Mouse (Mus musculus) hindbrain, embryonic 15.5 days (tissue): ENCODE measurements around the gene Srsf10. TPM values are rescaled to one million over a fixed set of nuclear protein-coding genes. Genes with fewer than 3 reads are reported as not detected.

Source experiments
- ATAC-seq: fragments of 200-750 bp; cut with Nextera tagmentation; 2 replicates; pipeline ENCODE4 v1.8.0; 2017; ENCODE audit warnings: low read depth, moderate number of reproducible peaks, moderate TSS enrichment; ENCODE audit not compliant: low FRiP score
- H3K27ac ChIP-seq: fragments of 300-500 bp; sonication (generic); replicated peaks from 2 replicates; pipeline ENCODE4 v1.5.1; 2015; ENCODE audit warnings: mild to moderate bottlenecking, inconsistent platforms
- H3K27me3 ChIP-seq: fragments of 300-500 bp; sonication (generic); 2 replicates; pipeline ENCODE4 v1.6.1; 2015; ENCODE audit warnings: control low read depth, inconsistent platforms
- H3K36me3 ChIP-seq: fragments of 300-500 bp; sonication (generic); 2 replicates; pipeline ENCODE4 v1.6.1; 2015; ENCODE audit warnings: control low read depth, inconsistent platforms
- H3K4me1 ChIP-seq: fragments of 300-500 bp; sonication (generic); replicated peaks from 2 replicates; pipeline ENCODE4 v1.6.1; 2015; ENCODE audit warnings: control low read depth, inconsistent platforms
- H3K4me2 ChIP-seq: fragments of 300-500 bp; sonication (generic); 2 replicates; pipeline ENCODE4 v1.6.1; 2015; ENCODE audit warnings: moderate library complexity, mild to moderate bottlenecking, inconsistent platforms
- H3K4me3 ChIP-seq: fragments of 300-500 bp; sonication (generic); 2 replicates; pipeline ENCODE4 v1.5.1; 2015; ENCODE audit warnings: mild to moderate bottlenecking, inconsistent platforms
- H3K9ac ChIP-seq: fragments of 300-500 bp; sonication (generic); 2 replicates; pipeline ENCODE4 v1.6.1; 2015; ENCODE audit warnings: inconsistent platforms
- H3K9me3 ChIP-seq: fragments of 300-500 bp; sonication (generic); 2 replicates; pipeline ENCODE4 v1.6.1; 2016; ENCODE audit warnings: control low read depth, inconsistent platforms
- WGBS: fragments of 180-500 bp; shearing (Covaris S2); methylation state at CpG from one replicate; pipeline ENCODE4 v1.1.7; 2015; 5-methylcytosine and 5-hydroxymethylcytosine counted together
- polyA plus RNA-seq: library from polyadenylated mRNA; unstranded; fragments of >200 nt; fragmentation: Nextera tagmentation; extraction: Ambion mirVana; gene quantifications from 2 replicates; pipeline ENCODE4 v1.2.1, GENCODE M21; 2015

Srsf10 gene
- polyA plus RNA-seq, 1 experiment from 2014 or later: 164 TPM

DNA sequence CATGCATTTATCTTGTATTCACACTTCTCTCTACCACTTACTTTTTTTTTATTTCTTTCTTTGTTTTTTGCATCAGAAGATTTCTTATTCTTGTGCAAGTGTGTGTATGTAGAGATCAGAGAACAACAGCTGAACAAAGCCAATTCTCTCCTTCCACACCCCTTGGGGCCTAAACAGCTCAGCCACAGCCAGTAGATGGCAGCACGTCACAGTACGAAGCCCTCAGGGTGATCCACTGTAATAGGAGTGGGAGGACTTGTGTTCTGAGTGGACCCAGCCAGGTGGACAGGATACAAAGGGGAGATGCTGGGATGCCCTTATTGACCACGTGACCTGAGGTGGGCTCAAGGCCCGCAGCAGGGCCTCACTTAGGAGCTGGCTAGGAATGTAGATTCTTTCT lies 34.3 kb downstream of the Srsf10 start:
- no peak overlapping the region for H3K4me3 ChIP-seq
- 4% methylated on average over 4 of the region's 4 CpGs for WGBS
- no peak overlapping the region for H3K9ac ChIP-seq
- no peak overlapping the region for H3K27ac ChIP-seq
- no peaks in the 10 kb centered on the region for H3K9me3 ChIP-seq
- ATAC-seq: no peak; the same call in 1 of the 2 replicates
- H3K36me3 ChIP-seq: no peaks in the 10 kb centered on the region
- no peaks in the 10 kb centered on the region for H3K4me1 ChIP-seq
- no peak overlapping the region for H3K4me2 ChIP-seq
- no peaks in the 10 kb centered on the region for H3K27me3 ChIP-seq

DNA sequence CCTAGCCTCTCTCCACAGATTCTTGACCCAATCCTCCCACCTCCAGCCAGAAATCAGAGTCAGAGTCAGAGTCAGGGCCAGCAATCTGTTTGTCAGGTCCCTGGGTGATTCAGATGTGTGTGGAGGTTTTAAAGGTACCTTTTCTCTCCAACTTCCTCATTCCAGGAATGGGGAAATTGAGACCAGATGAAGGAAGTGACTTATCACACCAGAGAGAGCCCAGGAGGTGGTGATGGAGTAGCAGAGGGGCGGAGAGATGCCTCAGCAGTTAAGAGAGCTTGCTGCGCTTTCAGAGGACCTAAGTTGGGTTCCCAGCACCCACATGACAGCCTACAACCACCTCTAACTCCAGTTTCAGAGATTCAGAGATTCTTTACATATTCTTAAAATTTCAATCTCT lies 36.0 kb downstream of the Srsf10 start:
- Histone ChIP-seq H3K9ac (no peak overlapping the region), H3K36me3 (no peaks in the 10 kb centered on the region), H3K4me3 (no peak overlapping the region), H3K4me1 (no peaks in the 10 kb centered on the region), H3K27ac (no peak overlapping the region), H3K4me2 (no peak overlapping the region), H3K9me3 (no peaks in the 10 kb centered on the region), H3K27me3 (no peaks in the 10 kb centered on the region)
- no peak for ATAC-seq
- 89% methylated on average over 2 of the region's 2 CpGs for WGBS

- Histone ChIP-seq H3K4me3 (no peak overlapping the region), H3K36me3 (no peaks in the 10 kb centered on the region), H3K27ac (no peak overlapping the region), H3K9me3 (no peaks in the 10 kb centered on the region), H3K27me3 (no peaks in the 10 kb centered on the region), H3K4me2 (no peak overlapping the region), H3K9ac (no peak overlapping the region), H3K4me1 (no peaks in the 10 kb centered on the region)
- 63% methylated on average over 4 of the region's 4 CpGs for WGBS
- no peak for ATAC-seq
These were observed 37.3 kb downstream of the Srsf10 start for GRCm38 (mm10) chr4:135892884-135893283.

GRCm38 (mm10) chr4:135895071-135895571 lies 39.6 kb downstream of the Srsf10 start, which contains the start of gene Cnr2:
Cnr2 (plus strand) TSS chr4:135895394.
- Histone ChIP-seq H3K36me3 (no peaks in the 10 kb centered on the region), H3K4me1 (no peaks in the 10 kb centered on the region), H3K4me3 (no peak within 1 kb of the TSS), H3K4me2 (no peak within 1 kb of the TSS), H3K27me3 (no peaks in the 10 kb centered on the region), H3K27ac (no peak within 1 kb of the TSS), H3K9ac (no peak within 1 kb of the TSS), H3K9me3 (no peaks in the 10 kb centered on the region)
- WGBS: 54% methylated on average over 8 of the region's 8 CpGs
- ATAC-seq: no peak

DNA sequence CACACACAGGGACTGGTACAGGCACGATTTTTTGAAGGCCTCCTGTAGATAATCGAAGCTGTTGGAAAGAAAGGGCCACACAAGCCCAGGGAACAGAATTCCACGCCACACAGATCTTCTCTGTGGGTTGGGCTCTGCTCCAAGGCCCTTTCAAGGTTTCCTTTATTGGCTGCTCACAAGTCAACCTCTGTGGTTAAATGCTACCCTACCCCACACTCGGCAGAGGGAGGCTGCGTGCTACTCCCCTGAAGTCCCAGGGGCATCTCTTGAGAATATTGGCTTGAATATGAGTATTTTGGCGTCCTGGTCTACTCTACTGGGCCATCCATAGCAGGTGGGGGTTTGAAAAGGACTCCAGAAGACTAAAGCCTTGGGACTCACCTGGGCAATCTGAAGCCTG lies 40.6 kb downstream of the Srsf10 start:
- Histone ChIP-seq H3K4me1 (no peaks in the 10 kb centered on the region), H3K27me3 (no peaks in the 10 kb centered on the region), H3K9me3 (no peaks in the 10 kb centered on the region), H3K4me3 (no peak overlapping the region), H3K36me3 (no peaks in the 10 kb centered on the region), H3K4me2 (no peak overlapping the region), H3K27ac (no peak overlapping the region), H3K9ac (no peak overlapping the region)
- 77% methylated on average over 6 of the region's 6 CpGs for WGBS
- ATAC-seq: no peak

DNA sequence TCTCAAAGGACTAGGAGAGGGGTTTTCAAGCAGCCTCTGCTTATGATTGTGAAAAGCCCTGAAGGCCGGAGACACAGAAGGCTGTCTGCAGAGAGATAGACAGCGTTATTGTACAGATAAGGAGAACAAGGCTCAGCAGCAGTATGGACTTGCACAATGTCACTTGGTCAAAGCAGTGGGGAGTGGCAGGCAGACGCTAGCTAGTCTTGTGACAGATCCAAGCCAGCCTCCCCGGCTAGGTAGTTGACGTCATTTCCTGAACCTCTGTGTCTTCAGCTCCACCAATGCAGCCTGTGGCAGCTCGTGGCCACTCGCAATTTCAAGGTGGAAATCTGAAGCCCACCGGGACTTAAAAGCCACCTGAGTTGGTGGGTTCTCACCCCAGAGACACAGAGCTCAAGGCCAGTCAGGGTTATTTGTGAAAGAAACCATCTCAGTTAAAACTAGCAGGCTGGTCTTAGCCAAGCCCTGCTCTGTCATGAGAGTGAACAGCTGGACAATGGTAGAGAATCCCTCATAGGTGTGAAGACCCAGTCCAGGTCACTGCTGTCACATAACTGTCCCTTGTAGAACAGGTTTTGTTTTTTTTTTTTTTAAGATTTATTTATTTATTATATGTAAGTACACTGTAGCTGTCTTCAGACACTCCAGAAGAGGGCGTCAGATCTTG lies 43.0 kb downstream of the Srsf10 start:
- H3K4me3 ChIP-seq: no peak overlapping the region
- no peak overlapping the region for H3K9ac ChIP-seq
- no peaks in the 10 kb centered on the region for H3K9me3 ChIP-seq
- H3K27me3 ChIP-seq: no peaks in the 10 kb centered on the region
- H3K27ac ChIP-seq: no peak overlapping the region
- H3K4me2 ChIP-seq: no peak overlapping the region
- no peak for ATAC-seq
- H3K4me1 ChIP-seq: no peaks in the 10 kb centered on the region
- no peaks in the 10 kb centered on the region for H3K36me3 ChIP-seq
- WGBS: 90% methylated on average over 9 of the region's 9 CpGs

- Histone ChIP-seq H3K27me3 (no peaks in the 10 kb centered on the region), H3K27ac (no peak overlapping the region), H3K4me2 (no peak overlapping the region), H3K4me3 (no peak overlapping the region), H3K36me3 (no peaks in the 10 kb centered on the region), H3K9me3 (no peaks in the 10 kb centered on the region), H3K4me1 (no peaks in the 10 kb centered on the region), H3K9ac (no peak overlapping the region)
- ATAC-seq: no peak
- WGBS: 87% methylated on average over 7 of the region's 7 CpGs
These were observed 43.5 kb downstream of the Srsf10 start for GRCm38 (mm10) chr4:135899050-135899448.

- Histone ChIP-seq H3K4me3 (no peak overlapping the region), H3K9ac (no peak overlapping the region), H3K4me2 (no peak overlapping the region), H3K9me3 (no peaks in the 10 kb centered on the region), H3K27ac (no peak overlapping the region), H3K36me3 (no peaks in the 10 kb centered on the region), H3K27me3 (no peaks in the 10 kb centered on the region), H3K4me1 (no peaks in the 10 kb centered on the region)
- 84% methylated on average over 5 of the region's 5 CpGs for WGBS
- ATAC-seq: no peak
These were observed 44.5 kb downstream of the Srsf10 start for GRCm38 (mm10) chr4:135900008-135900407.

- no peak for ATAC-seq
- no peak overlapping the region for H3K27ac ChIP-seq
- H3K4me1 ChIP-seq: no peaks in the 10 kb centered on the region
- no peaks in the 10 kb centered on the region for H3K9me3 ChIP-seq
- H3K27me3 ChIP-seq: no peaks in the 10 kb centered on the region
- H3K4me3 ChIP-seq: no peak overlapping the region
- H3K36me3 ChIP-seq: no peaks in the 10 kb centered on the region
- no peak overlapping the region for H3K9ac ChIP-seq
- no peak overlapping the region for H3K4me2 ChIP-seq
- 85% methylated on average over 4 of the region's 4 CpGs for whole genome bisulfite sequencing
These were observed 47.2 kb downstream of the Srsf10 start for GRCm38 (mm10) chr4:135902606-135903242.

DNA sequence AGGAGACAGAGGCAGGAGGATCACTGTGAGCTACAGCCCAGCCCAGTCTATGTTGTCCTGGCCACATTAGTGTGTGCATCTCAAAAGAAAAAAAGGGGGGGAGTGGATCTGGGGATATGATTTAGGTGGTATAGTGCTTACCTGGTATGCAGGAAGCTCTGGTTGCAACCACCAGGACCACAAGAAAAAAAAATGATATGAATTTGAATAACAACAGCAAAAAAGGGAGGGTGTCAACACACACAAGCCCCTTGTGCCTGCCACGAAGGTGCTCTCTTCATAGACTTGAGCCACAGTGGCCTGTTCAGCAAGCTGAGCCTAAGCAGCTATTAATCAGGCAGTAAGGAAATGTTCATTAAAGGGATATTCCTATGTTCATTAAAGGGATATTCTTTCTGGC lies 49.3 kb downstream of the Srsf10 start:
- 52% methylated on average over 1 of the region's 1 CpGs for WGBS
- ATAC-seq: no peak

GRCm38 (mm10) chr4:135906633-135907032 lies 51.1 kb downstream of the Srsf10 start:
- H3K27me3 ChIP-seq: no peaks in the 10 kb centered on the region
- H3K4me3 ChIP-seq: no peak overlapping the region
- H3K4me2 ChIP-seq: no peak overlapping the region
- no peak for ATAC-seq
- no peaks in the 10 kb centered on the region for H3K9me3 ChIP-seq
- no peaks in the 10 kb centered on the region for H3K36me3 ChIP-seq
- H3K9ac ChIP-seq: no peak overlapping the region
- no peaks in the 10 kb centered on the region for H3K4me1 ChIP-seq
- no peak overlapping the region for H3K27ac ChIP-seq
- WGBS: 90% methylated on average over 3 of the region's 3 CpGs

More for the DNA sequence above, 49.3 kb downstream of the Srsf10 start:
- Histone ChIP-seq H3K9me3 (no peaks in the 10 kb centered on the region), H3K9ac (no peak overlapping the region), H3K4me2 (no peak overlapping the region), H3K4me1 (no peaks in the 10 kb centered on the region), H3K27me3 (no peaks in the 10 kb centered on the region), H3K4me3 (no peak overlapping the region), H3K27ac (no peak overlapping the region), H3K36me3 (no peaks in the 10 kb centered on the region)

DNA sequence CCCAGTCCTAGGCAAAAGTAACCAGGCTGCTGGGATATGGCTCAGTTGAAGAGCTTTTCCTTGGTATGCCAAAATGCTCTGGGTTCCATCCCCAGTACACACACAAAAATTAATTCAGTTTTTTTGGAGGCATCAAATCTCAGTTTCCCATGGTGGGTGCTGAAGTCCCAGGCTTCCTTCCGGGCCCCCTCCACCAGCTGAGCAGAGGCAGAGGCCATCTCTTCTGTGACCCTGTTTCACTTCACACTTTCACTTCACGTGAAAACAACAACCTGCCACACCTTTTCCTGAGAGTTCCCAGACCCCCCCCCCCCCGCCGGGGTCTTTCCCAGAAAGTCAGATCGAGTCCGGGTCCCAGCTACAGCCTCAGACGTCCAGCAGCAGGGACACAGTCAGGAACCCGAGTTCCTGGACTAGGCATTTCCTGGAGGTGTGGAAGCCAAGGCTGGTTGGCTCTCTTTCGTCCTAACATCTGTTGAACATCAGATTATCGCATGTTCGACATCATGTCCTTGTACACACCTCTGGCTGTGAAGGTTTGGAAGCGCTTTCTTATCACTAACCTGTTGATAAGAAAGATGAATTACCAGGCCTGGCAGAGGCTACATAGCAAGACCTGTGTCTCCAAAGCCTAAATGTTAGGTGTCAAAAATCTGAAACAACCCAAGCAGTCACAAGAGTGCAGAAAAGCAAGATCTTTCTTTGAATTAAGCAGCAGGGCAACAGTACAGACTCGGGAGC lies 53.9 kb downstream of the Srsf10 start:
- H3K4me2 ChIP-seq: no peak overlapping the region
- H3K4me3 ChIP-seq: no peak overlapping the region
- H3K36me3 ChIP-seq: no peaks in the 10 kb centered on the region
- peaks cover 9% of the 10 kb centered on the region for H3K4me1 ChIP-seq
- H3K27ac ChIP-seq: no peak overlapping the region
- no peaks in the 10 kb centered on the region for H3K27me3 ChIP-seq
- no peak for ATAC-seq
- no peaks in the 10 kb centered on the region for H3K9me3 ChIP-seq
- 78% methylated on average over 13 of the region's 13 CpGs for WGBS
- no peak overlapping the region for H3K9ac ChIP-seq
